Mouse (Mus musculus): ENCODE results near the gene Eef1akmt1. TPM values are rescaled to one million over a fixed set of nuclear protein-coding genes. Genes with fewer than 3 reads are reported as not detected.

The Eef1akmt1 gene
- polyA plus RNA-seq, 1 experiment from 2014 or later = 80.2 TPM

DNA sequence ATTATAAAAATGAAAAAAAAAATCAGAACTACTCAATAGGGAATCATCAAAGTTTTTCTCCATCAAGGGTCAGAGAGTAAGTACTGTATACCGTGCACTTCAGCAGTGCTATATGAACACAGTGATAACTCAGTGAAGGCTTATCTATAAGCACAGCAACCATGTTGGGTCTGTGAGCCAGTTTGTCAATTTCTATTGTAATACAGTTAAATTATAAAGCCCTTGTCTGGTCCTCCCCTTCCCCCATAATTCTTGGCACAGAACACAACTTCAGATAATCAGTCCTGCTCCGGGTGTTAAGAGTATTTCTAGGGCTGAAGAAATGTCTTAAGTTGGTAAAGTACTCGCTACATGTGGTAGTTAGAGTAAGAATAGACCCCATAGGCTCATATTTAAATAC, 20.4 kb upstream of the Eef1akmt1 start:
- H3K27ac ChIP-seq = no peak overlapping the region
- H3K4me2 ChIP-seq (replicated peaks) = no peak overlapping the region
- no peaks in the 10 kb centered on the region for H3K9me3 ChIP-seq (replicated peaks)
- H3K4me1 ChIP-seq = no peaks in the 10 kb centered on the region
- H3K9ac ChIP-seq = no peak overlapping the region
- H3K4me3 ChIP-seq = no peak overlapping the region
- H3K36me3 ChIP-seq = peaks cover 60% of the 10 kb centered on the region
- H3K27me3 ChIP-seq = no peaks in the 10 kb centered on the region
- ATAC-seq (ENCODE audit: low FRiP score) = no peak
- WGBS = 92% methylated on average over 3 of the region's 3 CpGs

DNA sequence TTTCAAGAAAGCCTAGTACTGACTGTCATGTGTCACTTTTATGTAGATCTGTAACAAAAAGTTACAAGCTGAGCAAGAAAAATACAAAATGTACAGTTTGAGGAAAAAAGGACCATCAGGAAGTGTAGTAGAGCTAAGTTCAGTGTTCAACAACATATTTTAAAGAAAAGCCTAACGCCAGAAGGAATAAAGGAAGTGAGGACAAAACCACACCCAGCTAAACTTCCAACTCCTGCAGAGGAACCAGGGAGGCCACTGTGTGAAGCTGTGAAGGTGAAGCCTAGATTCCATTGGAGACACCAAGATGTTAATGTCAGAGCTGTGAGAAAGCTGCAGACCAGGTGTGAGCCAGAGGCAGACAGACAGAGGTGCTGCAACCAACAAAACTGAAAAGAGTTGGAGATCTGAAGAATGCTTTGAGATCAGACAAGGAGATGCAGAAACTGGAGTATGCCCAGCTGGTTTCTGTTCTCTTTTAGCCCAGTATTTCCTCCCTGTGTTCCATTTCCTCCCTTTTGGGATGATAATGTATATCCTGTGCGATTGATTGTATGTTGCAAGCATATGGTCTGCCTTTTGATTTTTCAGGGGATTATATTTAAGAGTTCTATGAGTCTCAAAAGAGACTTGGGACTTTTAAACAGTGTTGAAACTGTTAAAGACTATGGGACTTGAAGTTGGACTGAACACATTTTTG, 5.1 kb upstream of the Eef1akmt1 start:
- no peak overlapping the region for H3K9ac ChIP-seq
- 96% methylated on average over 2 of the region's 2 CpGs for WGBS
- no peak overlapping the region for H3K4me2 ChIP-seq (replicated peaks)
- H3K4me3 ChIP-seq = no peak overlapping the region
- no peak for ATAC-seq (ENCODE audit: low FRiP score)
- no peak overlapping the region for H3K27ac ChIP-seq
- no peaks in the 10 kb centered on the region for H3K9me3 ChIP-seq (replicated peaks)
- H3K36me3 ChIP-seq = peaks cover 20% of the 10 kb centered on the region
- H3K4me1 ChIP-seq = no peaks in the 10 kb centered on the region
- H3K27me3 ChIP-seq = no peaks in the 10 kb centered on the region

DNA sequence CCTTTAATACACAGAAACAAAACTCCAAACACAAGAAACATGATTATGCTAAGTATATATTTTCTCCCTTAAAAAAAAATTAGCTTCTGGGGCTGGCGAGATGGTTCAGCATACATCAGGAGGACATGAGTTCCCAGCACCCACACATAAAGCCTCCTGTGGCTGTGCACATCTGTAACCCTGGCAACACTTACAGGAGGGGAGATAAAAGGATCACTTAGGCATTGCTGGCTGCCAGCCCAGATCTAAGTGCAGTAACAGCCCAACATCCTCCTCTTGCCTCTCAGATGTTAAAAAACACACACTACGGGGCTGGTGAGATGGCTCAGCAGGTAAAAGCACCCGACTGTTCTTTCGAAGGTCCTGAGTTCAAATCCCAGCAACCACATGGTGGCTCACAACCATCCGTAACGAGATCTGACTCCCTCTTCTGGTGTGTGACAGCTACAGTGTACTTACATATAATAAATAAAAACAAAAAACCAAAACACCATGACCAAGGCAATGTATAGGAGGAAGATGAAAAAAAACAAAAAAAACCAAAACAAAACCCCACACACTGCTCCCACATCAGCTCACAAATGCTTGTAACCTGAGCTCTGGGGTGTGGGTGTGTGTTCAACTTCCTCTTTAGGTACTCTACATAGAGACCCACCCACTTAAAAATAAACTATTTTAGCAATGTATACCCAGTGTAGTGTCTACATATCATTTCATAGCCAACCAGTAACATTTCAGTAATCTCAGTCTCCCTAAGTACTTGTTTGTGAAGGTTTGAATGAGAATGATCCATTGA, 3.6 kb upstream of the Eef1akmt1 start:
- Histone ChIP-seq H3K4me2 (replicated peaks) (no peak overlapping the region), H3K36me3 (peaks cover 11% of the 10 kb centered on the region), H3K27me3 (no peaks in the 10 kb centered on the region), H3K27ac (no peak overlapping the region), H3K9me3 (replicated peaks) (no peaks in the 10 kb centered on the region), H3K9ac (no peak overlapping the region), H3K4me1 (peaks cover 5% of the 10 kb centered on the region; the same call in 1 of the 2 replicates), H3K4me3 (no peak overlapping the region)
- ATAC-seq (ENCODE audit: low FRiP score) = no peak
- WGBS = 88% methylated on average over 6 of the region's 6 CpGs

DNA sequence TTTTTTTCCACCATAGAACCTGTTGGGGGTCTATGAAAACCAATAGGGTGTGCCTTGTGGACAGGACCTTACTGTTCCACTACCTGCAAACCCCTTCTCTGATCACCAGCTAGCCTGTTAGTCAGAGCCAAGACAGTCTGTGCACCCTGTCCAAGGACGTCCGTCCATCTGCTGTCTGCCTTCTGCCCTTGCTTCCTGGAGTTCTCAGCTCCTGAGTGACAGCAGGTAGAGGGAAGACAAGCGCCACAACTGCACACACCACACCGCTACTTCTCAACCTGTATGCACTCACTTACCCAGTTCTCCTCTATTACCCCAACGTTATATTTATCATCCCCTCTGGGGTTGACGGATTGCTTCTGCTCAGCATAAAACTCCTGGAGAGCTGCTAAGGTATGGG, 5.8 kb downstream of the Eef1akmt1 start:
- H3K27ac ChIP-seq = no peak overlapping the region
- ATAC-seq (ENCODE audit: low FRiP score) = no peak
- H3K9me3 ChIP-seq (replicated peaks) = no peaks in the 10 kb centered on the region
- H3K36me3 ChIP-seq = 0 out of 2 replicates have a peak, but pooled peaks cover 4% of the 10 kb centered on the region
- H3K4me2 ChIP-seq (replicated peaks) = no peak overlapping the region
- H3K27me3 ChIP-seq = no peaks in the 10 kb centered on the region
- H3K4me1 ChIP-seq = peaks cover 2% of the 10 kb centered on the region; the same call in 1 of the 2 replicates
- no peak overlapping the region for H3K4me3 ChIP-seq
- 89% methylated on average over 6 of the region's 6 CpGs for WGBS
- H3K9ac ChIP-seq = no peak overlapping the region

DNA sequence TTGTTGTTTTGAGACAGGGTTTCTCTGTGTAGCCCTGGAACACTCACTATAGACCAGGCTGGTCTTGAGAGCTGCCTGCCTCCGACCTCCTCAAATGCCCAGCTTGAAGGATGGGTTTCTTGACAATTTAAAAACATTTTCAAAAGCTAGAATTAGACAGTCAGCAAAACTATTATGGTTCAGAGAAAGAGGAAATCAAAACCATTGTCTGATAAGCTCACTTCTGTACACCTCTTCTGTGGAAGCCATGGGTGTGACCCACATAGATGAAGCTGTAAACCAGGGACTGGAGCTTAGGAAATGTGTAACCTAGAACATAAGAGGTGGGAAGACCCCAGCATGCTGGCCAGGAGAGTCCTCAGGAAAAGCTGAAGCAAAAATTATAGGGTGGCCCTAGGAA, 14.5 kb downstream of the Eef1akmt1 start:
- H3K9ac ChIP-seq = no peak overlapping the region
- no peaks in the 10 kb centered on the region for H3K9me3 ChIP-seq (replicated peaks)
- ATAC-seq (ENCODE audit: low FRiP score) = no peak
- 100% methylated on average over 1 of the region's 1 CpGs for WGBS
- no peak overlapping the region for H3K4me3 ChIP-seq
- H3K27me3 ChIP-seq = no peaks in the 10 kb centered on the region
- no peaks in the 10 kb centered on the region for H3K4me1 ChIP-seq
- no peak overlapping the region for H3K4me2 ChIP-seq (replicated peaks)
- no peak overlapping the region for H3K27ac ChIP-seq
- no peaks in the 10 kb centered on the region for H3K36me3 ChIP-seq

DNA sequence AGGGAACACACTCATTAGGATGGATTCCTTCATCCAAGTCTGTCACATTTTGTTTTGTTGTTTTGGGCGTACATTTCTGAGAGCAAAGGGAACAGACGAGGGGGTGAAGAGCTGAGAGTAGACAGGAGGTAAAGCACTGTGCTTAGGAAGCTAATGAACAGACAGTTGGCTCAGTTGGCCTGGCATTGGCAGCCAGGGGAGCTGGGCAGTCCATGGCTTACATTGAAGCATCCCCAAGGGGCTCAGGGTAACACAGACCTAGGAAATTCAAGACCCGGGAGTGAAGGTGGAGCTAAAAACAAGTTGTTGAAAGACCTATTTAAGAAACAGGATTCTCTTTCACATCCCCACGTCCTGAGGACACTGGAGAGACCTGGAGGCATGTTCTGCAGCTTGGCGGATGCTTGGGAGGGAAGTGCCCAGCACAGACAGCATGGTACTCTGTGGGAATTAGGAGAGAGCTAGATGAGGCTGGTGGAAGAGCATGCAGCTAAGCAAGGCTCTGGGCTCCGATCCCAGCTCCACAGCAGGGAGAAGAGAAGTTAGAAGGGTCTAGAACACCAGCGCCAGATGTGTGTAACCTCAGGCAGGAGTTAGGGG, 15.8 kb downstream of the Eef1akmt1 start:
- Histone ChIP-seq H3K9me3 (replicated peaks) (no peaks in the 10 kb centered on the region), H3K4me2 (replicated peaks) (no peak overlapping the region), H3K4me3 (no peak overlapping the region), H3K27ac (no peak overlapping the region), H3K27me3 (no peaks in the 10 kb centered on the region), H3K4me1 (no peaks in the 10 kb centered on the region), H3K9ac (no peak overlapping the region), H3K36me3 (no peaks in the 10 kb centered on the region)
- no peak for ATAC-seq (ENCODE audit: low FRiP score)
- 83% methylated on average over 7 of the region's 7 CpGs for WGBS

DNA sequence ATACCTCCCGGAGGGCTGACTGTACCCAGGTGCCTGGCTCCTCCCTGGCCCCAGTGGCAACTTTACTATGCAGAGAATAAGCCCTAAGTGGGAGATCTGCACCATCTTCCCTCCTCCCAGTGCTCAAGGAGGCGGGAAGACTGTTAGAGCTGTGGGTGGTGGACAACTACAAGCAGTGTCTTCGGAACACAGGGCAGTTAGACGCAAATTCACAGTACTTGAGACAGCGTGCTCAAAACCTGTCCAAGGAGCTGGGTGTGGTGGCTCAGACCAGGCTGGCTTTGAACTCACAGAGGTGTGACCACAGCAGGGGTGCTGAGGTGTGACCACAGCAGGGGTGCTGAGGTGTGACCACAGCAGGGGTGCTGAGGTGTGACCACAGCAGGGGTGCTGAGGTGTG, 17.0 kb downstream of the Eef1akmt1 start:
- no peak overlapping the region for H3K4me2 ChIP-seq (replicated peaks)
- peaks cover 9% of the 10 kb centered on the region; the same call in 1 of the 2 replicates for H3K36me3 ChIP-seq
- no peaks in the 10 kb centered on the region for H3K4me1 ChIP-seq
- H3K9me3 ChIP-seq (replicated peaks) = no peaks in the 10 kb centered on the region
- 87% methylated on average over 5 of the region's 5 CpGs for WGBS
- no peak overlapping the region for H3K27ac ChIP-seq
- H3K9ac ChIP-seq = no peak overlapping the region
- H3K4me3 ChIP-seq = no peak overlapping the region
- H3K27me3 ChIP-seq = no peaks in the 10 kb centered on the region
- ATAC-seq (ENCODE audit: low FRiP score) = no peak

DNA sequence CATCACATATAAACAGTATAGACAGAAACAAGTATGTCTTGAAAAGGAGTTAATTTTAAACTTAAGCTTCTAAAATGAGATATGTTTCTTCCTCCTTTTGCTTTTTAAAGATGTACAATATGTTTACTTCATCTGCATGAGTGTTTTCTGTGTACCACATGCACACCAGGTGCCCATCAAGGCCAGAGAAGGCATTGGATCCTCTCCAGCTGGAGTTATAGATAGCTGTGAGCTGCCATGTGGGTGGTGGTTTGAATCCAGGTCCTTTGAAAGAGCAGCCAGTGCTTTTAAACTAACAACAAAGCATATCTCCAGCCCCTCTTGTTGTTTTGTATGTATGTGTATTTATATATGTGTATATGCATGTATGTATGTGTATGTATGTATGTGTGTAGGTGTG, 18.5 kb downstream of the Eef1akmt1 start:
- Histone ChIP-seq H3K4me1 (no peaks in the 10 kb centered on the region), H3K4me2 (replicated peaks) (no peak overlapping the region), H3K9ac (no peak overlapping the region), H3K9me3 (replicated peaks) (no peaks in the 10 kb centered on the region), H3K36me3 (peaks cover 9% of the 10 kb centered on the region; the same call in 1 of the 2 replicates), H3K27ac (no peak overlapping the region), H3K4me3 (no peak overlapping the region), H3K27me3 (no peaks in the 10 kb centered on the region)
- no peak for ATAC-seq (ENCODE audit: low FRiP score)

DNA sequence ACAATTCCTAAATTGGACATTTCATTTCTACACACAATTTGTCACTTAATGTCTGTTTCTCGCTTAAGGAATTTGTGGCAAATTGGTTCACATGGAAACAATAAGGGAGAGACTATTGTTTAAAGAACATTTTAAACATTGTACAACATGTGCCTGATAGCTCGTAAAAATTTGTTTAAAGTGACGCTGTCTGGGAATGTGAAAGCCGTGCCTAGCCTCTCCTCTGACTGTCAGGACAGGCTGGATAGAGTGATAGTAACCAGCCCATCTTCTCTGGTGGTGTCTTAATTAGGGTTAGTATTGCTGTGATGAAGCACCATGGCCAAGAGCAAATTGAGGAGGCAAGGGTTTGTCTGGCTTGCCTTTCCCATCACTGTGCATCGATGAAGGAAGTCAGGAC, 24.4 kb downstream of the Eef1akmt1 start:
- whole genome bisulfite sequencing = 87% methylated on average over 5 of the region's 5 CpGs
- Histone ChIP-seq H3K9ac (no peak overlapping the region), H3K27ac (no peak overlapping the region), H3K4me3 (no peak overlapping the region), H3K9me3 (replicated peaks) (no peaks in the 10 kb centered on the region), H3K4me2 (replicated peaks) (no peak overlapping the region), H3K27me3 (peaks cover 3% of the 10 kb centered on the region; the same call in 1 of the 2 replicates), H3K36me3 (peaks cover 9% of the 10 kb centered on the region; the same call in 1 of the 2 replicates), H3K4me1 (peaks cover 2% of the 10 kb centered on the region; the same call in 1 of the 2 replicates)
- no peak for ATAC-seq (ENCODE audit: low FRiP score)

DNA sequence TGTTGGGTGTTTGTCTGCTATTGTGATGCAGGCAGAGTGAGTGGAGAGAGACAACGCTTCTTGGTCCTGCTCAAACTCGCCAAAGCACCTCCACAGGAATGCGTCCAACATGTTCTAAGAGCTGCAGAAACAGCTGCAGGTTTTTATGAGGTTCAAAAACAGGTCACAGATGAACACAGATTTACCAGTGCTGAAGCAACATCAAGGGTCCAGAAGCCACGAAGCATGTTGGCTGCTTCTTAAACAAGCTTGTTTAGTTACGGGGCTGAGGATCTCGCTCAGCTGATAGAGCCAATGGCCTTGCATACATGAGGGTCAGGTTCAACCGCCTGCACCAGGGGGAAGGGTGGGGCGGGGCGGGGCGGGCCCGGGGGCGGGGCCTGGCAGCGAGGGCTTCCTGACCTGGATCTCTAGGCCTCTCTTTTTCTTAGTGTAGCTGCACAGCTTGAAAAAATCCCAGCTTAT, 24.8 kb downstream of the Eef1akmt1 start:
- Histone ChIP-seq H3K9ac (no peak overlapping the region), H3K27ac (no peak overlapping the region), H3K27me3 (peaks cover 3% of the 10 kb centered on the region; the same call in 1 of the 2 replicates), H3K4me3 (no peak overlapping the region), H3K36me3 (peaks cover 9% of the 10 kb centered on the region; the same call in 1 of the 2 replicates), H3K4me1 (peaks cover 2% of the 10 kb centered on the region; the same call in 1 of the 2 replicates), H3K4me2 (replicated peaks) (no peak overlapping the region), H3K9me3 (replicated peaks) (no peaks in the 10 kb centered on the region)
- 32% methylated on average over 13 of the region's 13 CpGs for WGBS
- no peak for ATAC-seq (ENCODE audit: low FRiP score)

DNA sequence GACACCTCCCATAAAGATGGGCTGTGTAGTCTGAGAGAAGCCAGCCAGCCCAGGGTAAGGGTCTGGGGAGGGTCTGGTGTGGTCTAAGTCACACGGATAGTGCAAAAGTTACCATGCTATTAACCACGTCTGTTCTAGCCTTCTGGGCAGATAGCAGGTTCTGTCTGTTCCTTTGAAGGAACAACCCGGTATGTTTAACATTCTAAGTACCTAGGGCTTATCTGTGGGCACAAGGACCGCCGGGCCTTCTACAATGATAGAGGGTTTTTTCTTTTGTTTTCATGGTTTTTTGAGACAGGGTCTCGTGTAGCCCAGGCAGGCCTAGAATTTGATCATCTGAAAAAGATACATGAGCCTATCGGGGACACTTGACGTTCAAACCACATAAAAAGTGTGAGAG, 25.3 kb downstream of the Eef1akmt1 start:
- Histone ChIP-seq H3K36me3 (peaks cover 9% of the 10 kb centered on the region; the same call in 1 of the 2 replicates), H3K9ac (no peak overlapping the region), H3K4me2 (replicated peaks) (no peak overlapping the region), H3K9me3 (replicated peaks) (no peaks in the 10 kb centered on the region), H3K27ac (no peak overlapping the region), H3K4me3 (no peak overlapping the region), H3K27me3 (peaks cover 3% of the 10 kb centered on the region; the same call in 1 of the 2 replicates), H3K4me1 (peaks cover 2% of the 10 kb centered on the region; the same call in 1 of the 2 replicates)
- WGBS = 88% methylated on average over 8 of the region's 8 CpGs
- ATAC-seq (ENCODE audit: low FRiP score) = no peak

DNA sequence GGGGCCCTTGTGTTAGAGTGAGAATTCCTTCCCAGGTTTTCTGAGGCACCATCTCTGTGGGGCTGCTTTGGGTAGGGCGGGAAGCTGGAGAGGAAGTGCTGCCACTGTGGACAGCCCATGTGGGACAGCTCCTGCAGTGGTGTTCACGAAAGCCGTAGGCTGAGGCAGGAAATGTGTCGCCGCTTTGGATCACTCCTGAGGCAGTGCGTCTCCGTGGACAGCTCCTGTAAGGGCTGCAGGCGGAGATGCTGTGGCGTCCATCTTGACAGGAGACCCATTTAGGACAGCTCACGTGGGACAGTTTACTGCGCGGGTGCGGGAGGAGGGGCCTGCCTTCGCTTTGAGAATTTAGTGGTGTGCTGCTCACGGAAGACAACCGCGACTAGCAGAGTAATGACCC, 25.9 kb downstream of the Eef1akmt1 start:
- Histone ChIP-seq H3K4me1 (peaks cover 2% of the 10 kb centered on the region; the same call in 1 of the 2 replicates), H3K27ac (no peak overlapping the region), H3K9ac (no peak overlapping the region), H3K36me3 (peaks cover 9% of the 10 kb centered on the region; the same call in 1 of the 2 replicates), H3K9me3 (replicated peaks) (no peaks in the 10 kb centered on the region), H3K4me3 (no peak overlapping the region), H3K4me2 (replicated peaks) (no peak overlapping the region), H3K27me3 (peaks cover 3% of the 10 kb centered on the region; the same call in 1 of the 2 replicates)
- no peak for ATAC-seq (ENCODE audit: low FRiP score)
- 87% methylated on average over 17 of the region's 17 CpGs for WGBS

Data from hindbrain, embryonic 12.5 days (tissue).